Mouse (Mus musculus): ENCODE data around the gene Rras2. TPM values are rescaled to one million over a fixed set of nuclear protein-coding genes. Genes with fewer than 3 reads are reported as not detected.

Rras2 gene
- total and polyA plus RNA-seq, 2 experiments from 2014 or later, result 37.4 to 72.8 TPM

DNA sequence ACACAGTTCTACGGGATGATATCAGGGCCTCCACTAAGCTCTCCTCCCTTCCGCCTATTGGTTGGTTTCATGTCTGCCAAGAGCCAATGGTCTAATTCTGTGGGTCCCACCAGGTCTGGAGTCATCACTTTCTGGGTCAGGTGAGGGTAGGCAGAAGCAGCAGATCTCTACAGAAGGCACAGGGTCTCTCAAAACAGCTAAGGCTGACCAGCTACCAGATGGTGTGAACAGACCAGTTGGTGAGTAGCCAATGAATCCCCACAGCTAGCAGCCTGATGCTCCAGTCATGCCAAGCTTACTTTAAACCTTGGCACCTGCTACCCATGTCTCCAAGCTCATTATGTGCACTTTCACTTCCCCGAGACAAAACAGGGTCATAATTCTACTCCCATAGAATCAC lies 90.2 kb downstream of the Rras2 start:
- H3K9me3 ChIP-seq (replicated peaks; ENCODE audit: control insufficient read depth, low read length), result no peaks in the 10 kb centered on the region
- no peak overlapping the region for H3K4me3 ChIP-seq (ENCODE audit: low read depth, low read length)
- no peaks in the 10 kb centered on the region for H3K36me3 ChIP-seq (replicated peaks; ENCODE audit: control insufficient read depth, insufficient read depth, low read length)
- DNase-seq (ENCODE audit: low spot score) (no peak), ATAC-seq (ENCODE audit: insufficient read depth, low read depth) (no peak)
- no peaks in the 10 kb centered on the region for H3K4me1 ChIP-seq (ENCODE audit: control insufficient read depth, insufficient read depth)
- TF ChIP-seq CTCF (IDR thresholded peaks at IDR 0.05; ENCODE audit: low read depth), result no peak
- no peak for TF ChIP-seq EP300 (IDR thresholded peaks at IDR 0.05; ENCODE audit: low read depth)
- H3K27ac ChIP-seq (ENCODE audit: low read depth), result no peak overlapping the region
- 89% methylated on average over 3 of the region's 3 CpGs for WGBS
- H3K4me2 ChIP-seq (ENCODE audit: low read depth, low read length), result no peak overlapping the region
- H3K27me3 ChIP-seq (ENCODE audit: control insufficient read depth, insufficient read depth, low read length), result no peaks in the 10 kb centered on the region
- no peak overlapping the region for H3K9ac ChIP-seq (replicated peaks; ENCODE audit: low read depth, low read length)

DNA sequence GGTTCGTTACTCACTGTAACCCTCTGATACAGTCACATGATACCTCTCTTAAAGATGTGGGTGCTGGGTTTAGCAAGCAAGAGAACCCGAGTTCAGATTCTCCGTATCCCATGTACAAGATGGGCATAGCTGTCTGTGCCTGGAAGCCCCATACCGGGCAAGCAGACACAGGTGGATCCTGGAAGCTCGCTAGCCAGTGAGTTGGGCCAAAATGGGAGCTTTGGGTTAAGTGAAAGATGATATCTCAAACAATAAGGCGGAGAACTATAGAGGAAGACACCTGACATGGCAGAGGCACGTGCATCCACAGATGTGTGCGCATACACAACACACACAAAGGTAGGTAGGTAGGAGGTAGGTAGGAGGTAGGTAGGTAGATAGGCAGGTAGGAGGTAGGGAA lies 90.7 kb downstream of the Rras2 start:
- Histone ChIP-seq H3K9me3 (replicated peaks; ENCODE audit: control insufficient read depth, low read length) (no peaks in the 10 kb centered on the region), H3K4me1 (ENCODE audit: control insufficient read depth, insufficient read depth) (no peaks in the 10 kb centered on the region), H3K9ac (replicated peaks; ENCODE audit: low read depth, low read length) (no peak overlapping the region), H3K27ac (ENCODE audit: low read depth) (no peak overlapping the region), H3K27me3 (ENCODE audit: control insufficient read depth, insufficient read depth, low read length) (no peaks in the 10 kb centered on the region), H3K4me3 (ENCODE audit: low read depth, low read length) (no peak overlapping the region), H3K4me2 (ENCODE audit: low read depth, low read length) (no peak overlapping the region), H3K36me3 (replicated peaks; ENCODE audit: control insufficient read depth, insufficient read depth, low read length) (no peaks in the 10 kb centered on the region)
- 90% methylated on average over 8 of the region's 8 CpGs for WGBS
- ATAC-seq (ENCODE audit: insufficient read depth, low read depth) (no peak), DNase-seq (ENCODE audit: low spot score) (no peak)
- TF ChIP-seq CTCF (IDR thresholded peaks at IDR 0.05; ENCODE audit: low read depth), result no peak
- TF ChIP-seq EP300 (IDR thresholded peaks at IDR 0.05; ENCODE audit: low read depth), result no peak

DNA sequence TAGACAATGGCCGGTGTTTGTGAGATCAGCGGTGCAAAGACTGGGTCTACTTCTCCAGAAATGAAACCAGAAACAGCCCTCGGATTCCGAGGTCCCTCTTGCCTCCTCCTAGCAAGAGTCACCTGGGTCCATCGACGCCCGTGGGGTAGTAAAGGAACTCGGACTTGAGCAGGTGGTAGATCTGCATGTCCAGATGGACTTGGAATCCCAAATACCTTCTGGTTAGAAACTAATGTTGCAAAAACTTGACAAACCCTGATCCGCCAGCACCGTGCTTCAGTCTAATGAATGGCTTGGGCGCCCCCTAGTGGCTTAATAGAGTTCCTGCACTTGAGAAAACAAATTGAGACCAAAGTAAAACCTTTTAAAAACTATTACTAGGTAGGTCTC lies 96.9 kb downstream of the Rras2 start:
- Histone ChIP-seq H3K9ac (replicated peaks; ENCODE audit: low read depth, low read length) (peak overlapping the region; percentile 60), H3K27ac (ENCODE audit: low read depth) (no peak overlapping the region), H3K4me1 (ENCODE audit: control insufficient read depth, insufficient read depth) (no peaks in the 10 kb centered on the region; the same call in 1 of the 2 replicates), H3K27me3 (ENCODE audit: control insufficient read depth, insufficient read depth, low read length) (no peaks in the 10 kb centered on the region), H3K36me3 (replicated peaks; ENCODE audit: control insufficient read depth, insufficient read depth, low read length) (no peaks in the 10 kb centered on the region), H3K4me3 (ENCODE audit: low read depth, low read length) (peak overlapping the region; percentile 55), H3K9me3 (replicated peaks; ENCODE audit: control insufficient read depth, low read length) (no peaks in the 10 kb centered on the region), H3K4me2 (ENCODE audit: low read depth, low read length) (peak overlapping the region; percentile 75)
- 1% methylated on average over 11 of the region's 11 CpGs for WGBS
- DNase-seq (ENCODE audit: low spot score) (peak; percentile 70), ATAC-seq (ENCODE audit: insufficient read depth, low read depth) (peak; percentile 42)
- TF ChIP-seq CTCF (IDR thresholded peaks at IDR 0.05; ENCODE audit: low read depth) (peak; percentile 87), EP300 (IDR thresholded peaks at IDR 0.05; ENCODE audit: low read depth) (no peak)

DNA sequence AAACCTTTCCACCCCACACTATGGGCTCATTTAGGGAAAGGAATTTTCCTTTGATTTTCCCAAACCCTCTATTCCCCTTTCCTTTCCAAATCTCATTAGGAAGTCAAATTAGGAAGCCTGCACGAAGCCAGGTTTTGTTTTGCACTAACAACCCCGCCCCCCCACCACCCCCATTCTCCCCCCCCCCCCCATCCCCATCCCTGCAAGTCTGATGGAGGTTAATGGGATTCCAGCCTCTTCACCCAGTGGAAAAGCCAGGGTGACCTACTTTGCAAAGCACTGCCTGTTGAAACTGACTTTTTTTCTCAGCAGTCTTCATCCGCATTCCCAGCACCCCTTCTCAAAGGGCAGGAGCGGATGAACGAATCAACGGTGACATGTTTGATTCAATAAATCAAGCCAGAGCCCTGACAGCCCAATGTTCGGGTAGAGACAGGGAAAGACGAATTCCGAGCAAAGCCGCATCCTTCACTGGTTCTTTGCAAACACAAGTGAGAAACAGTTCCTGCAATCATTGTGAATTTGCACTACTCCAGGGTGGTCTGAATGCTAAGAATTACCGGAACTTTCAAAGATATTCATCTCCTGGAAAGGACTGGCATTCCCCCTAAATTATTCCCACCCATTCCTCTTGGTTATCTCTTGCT lies 97.4 kb downstream of the Rras2 start:
- no peak overlapping the region for H3K27ac ChIP-seq (ENCODE audit: low read depth)
- TF ChIP-seq CTCF (IDR thresholded peaks at IDR 0.05; ENCODE audit: low read depth) (no peak), EP300 (IDR thresholded peaks at IDR 0.05; ENCODE audit: low read depth) (no peak)
- H3K27me3 ChIP-seq (ENCODE audit: control insufficient read depth, insufficient read depth, low read length), result no peaks in the 10 kb centered on the region
- WGBS, result 21% methylated on average over 11 of the region's 11 CpGs
- H3K9ac ChIP-seq (replicated peaks; ENCODE audit: low read depth, low read length), result peak overlapping the region; percentile 60
- H3K4me3 ChIP-seq (ENCODE audit: low read depth, low read length), result peak overlapping the region; percentile 55
- H3K4me1 ChIP-seq (ENCODE audit: control insufficient read depth, insufficient read depth), result no peaks in the 10 kb centered on the region; the same call in 1 of the 2 replicates
- no peaks in the 10 kb centered on the region for H3K9me3 ChIP-seq (replicated peaks; ENCODE audit: control insufficient read depth, low read length)
- peak overlapping the region; percentile 75 for H3K4me2 ChIP-seq (ENCODE audit: low read depth, low read length)
- H3K36me3 ChIP-seq (replicated peaks; ENCODE audit: control insufficient read depth, insufficient read depth, low read length), result no peaks in the 10 kb centered on the region
- ATAC-seq (ENCODE audit: insufficient read depth, low read depth) (no peak), DNase-seq (ENCODE audit: low spot score) (no peak)

DNA sequence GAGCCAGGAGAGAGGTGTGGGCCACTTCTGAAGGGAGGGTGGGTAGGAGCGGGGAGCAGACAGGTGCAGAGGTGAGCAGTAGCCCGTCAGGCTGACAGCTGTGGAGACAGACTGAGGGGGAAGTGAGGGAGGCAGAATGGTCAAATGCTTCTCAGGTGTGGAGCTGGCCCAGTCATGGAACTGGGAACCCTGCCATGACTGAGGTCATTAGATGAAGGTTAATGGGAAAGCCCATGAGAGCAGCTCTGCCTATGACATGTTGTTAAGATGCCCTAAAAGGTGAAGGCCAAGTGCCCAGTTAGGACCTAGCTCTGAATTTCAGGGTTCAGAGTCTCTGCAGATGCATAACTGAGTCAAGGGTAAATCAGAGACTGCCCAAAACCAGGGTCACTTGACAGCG lies 98.7 kb downstream of the Rras2 start:
- ATAC-seq (ENCODE audit: insufficient read depth, low read depth), result no peak
- no peak for DNase-seq (ENCODE audit: low spot score)

More for the DNA sequence above, 98.7 kb downstream of the Rras2 start:
- Histone ChIP-seq H3K4me2 (ENCODE audit: low read depth, low read length) (no peak overlapping the region), H3K27me3 (ENCODE audit: control insufficient read depth, insufficient read depth, low read length) (no peaks in the 10 kb centered on the region), H3K4me1 (ENCODE audit: control insufficient read depth, insufficient read depth) (no peaks in the 10 kb centered on the region; the same call in 1 of the 2 replicates), H3K27ac (ENCODE audit: low read depth) (no peak overlapping the region), H3K9ac (replicated peaks; ENCODE audit: low read depth, low read length) (no peak overlapping the region), H3K4me3 (ENCODE audit: low read depth, low read length) (no peak overlapping the region), H3K9me3 (replicated peaks; ENCODE audit: control insufficient read depth, low read length) (no peaks in the 10 kb centered on the region), H3K36me3 (replicated peaks; ENCODE audit: control insufficient read depth, insufficient read depth, low read length) (no peaks in the 10 kb centered on the region)
- TF ChIP-seq CTCF (IDR thresholded peaks at IDR 0.05; ENCODE audit: low read depth) (no peak), EP300 (IDR thresholded peaks at IDR 0.05; ENCODE audit: low read depth) (no peak)
- 69% methylated on average over 3 of the region's 3 CpGs for WGBS
